Mouse (Mus musculus) NIH3T3 (cell line): ENCODE measurements around the gene Ptpre.

Experiments
- DNase-seq: peaks from one replicate; pipeline ENCODE4 v3.0.0-alpha.2; 2012; ENCODE audit warnings: low read depth

The Ptpre gene

DNA sequence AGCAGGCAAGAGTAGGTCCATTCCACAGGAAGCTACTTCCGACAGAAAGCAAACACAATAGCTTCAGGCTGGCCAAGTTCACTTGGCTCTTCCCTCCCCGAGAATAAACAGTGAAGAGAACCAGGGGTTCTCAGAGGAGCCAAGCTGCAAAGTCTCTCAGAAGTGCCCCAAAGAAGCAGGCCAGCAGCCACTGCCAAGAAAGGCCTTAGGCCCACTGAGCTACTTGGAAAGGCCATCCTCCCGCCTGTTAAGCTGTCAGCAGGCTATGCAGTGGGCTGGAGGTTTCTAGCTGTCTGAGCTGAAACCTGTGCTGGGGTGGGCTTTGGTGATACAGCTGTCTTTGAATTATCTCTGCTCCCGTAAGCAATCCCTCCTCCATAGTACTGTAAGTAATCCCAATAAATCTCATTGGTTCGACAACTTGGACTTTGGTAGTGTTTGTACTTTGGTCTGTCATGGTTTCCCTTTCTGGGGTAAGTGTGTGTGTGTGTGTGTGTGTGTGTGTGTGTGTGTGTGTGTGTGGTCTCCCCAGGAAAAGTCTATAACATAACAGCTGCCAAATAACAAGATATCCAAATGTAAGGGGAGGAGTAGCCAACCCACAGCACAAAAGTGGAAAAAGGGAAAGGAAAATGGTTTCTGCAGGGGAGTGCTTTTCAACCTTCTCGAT is 186.5 kb downstream of the Ptpre start:
- DNase-seq: no peak

DNA sequence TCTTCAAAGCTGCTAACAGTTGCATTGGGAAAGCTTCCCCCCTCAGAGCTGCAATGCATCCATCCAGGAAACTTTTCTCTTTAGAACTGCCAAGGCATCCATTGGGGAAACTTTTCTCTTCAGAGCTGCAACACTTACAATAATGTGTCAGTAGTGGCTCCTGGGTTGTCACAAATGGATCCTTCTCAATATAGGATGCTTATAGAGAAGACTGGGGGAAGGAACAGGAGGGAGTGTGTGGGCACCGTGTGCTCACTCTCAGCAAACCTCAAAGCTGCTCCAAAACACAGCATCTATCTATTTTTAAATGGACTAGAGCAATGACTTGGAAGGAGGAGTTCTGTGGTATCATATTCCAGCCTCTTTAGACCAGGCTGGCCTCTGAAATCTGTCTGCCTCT is 189.4 kb downstream of the Ptpre start:
- no peak for DNase-seq

DNA sequence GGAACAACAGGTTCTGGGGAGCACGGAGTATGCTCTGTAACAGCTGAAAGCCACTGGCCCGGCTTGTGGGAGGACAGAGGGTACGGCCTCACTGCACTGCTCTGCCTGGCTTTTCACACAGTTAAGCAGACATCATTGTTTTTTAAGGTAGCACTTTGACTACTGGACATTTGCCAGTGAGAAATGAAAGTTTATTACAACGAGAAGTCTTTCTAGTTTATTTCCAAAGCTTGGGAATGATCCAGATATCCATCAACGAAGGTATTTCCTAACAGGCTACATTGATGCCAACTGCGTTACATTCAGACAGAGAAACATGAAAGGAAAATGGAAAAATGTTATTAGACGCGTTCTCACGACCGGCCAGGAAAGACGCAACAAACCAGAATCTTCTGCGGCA is 190.8 kb downstream of the Ptpre start:
- DNase-seq: no peak

DNA sequence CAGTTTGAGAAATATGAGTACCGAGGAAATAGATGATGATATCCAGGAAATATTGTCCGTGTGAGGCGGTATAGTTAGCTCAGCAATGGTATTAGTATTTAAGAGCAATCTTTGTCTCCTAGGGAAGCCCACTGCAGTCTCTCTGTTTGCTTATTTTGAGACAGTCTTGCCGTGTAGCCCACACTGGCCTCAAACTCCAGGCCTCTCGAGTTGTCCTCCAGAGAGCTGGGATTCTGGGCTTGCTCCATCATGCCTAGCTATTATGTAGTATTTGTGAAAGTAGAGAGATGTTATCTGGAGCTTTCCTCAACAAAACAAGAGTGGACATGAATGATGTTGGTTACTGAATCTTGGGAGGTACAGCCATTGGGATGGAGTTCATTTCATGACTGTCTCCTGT is 197.1 kb downstream of the Ptpre start:
- DNase-seq: no peak

DNA sequence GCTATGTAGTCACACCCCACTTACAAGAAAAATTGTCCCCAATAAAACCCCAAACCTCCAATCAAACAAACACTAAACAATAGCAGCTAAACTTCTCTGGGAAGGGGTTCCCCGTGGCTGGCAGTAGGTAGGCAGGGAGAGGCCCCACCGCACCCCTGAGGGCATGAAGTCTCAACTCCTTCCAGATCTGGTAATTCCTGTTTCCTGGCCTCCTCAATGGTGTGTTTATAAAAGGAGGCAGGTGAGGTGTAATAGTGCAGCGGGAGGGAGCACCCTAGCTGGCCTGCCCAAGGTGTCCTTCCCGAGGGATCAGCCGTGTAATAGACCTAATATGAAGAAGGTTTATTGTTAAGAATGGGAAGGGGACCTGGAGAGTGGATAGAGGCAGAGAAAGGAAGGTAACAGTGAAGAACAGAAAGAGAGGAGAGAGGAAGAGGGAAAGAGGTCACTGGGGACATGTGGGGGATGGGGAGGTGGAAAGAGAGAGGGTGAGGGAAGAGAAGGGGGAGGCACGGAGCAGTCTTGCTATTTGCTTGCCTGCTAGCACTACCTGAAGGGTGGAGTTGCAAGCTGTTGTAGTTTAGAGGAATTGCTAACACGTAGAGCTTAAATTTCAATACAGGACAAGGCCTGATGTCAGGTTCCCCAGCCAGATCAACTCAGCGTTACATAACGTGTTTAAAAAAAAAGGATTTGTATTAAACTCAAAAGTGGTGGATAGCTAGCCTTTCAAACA is 197.8 kb downstream of the Ptpre start:
- DNase-seq: no peak
